Mouse (Mus musculus): ENCODE results near the gene Nkx2-3. TPM values are rescaled to one million over a fixed set of nuclear protein-coding genes. Genes with fewer than 3 reads are reported as not detected.

Gene Nkx2-3
- not detected in 2 replicates for total RNA-seq (2021)
- long read RNA-seq, result 0 reads

DNA sequence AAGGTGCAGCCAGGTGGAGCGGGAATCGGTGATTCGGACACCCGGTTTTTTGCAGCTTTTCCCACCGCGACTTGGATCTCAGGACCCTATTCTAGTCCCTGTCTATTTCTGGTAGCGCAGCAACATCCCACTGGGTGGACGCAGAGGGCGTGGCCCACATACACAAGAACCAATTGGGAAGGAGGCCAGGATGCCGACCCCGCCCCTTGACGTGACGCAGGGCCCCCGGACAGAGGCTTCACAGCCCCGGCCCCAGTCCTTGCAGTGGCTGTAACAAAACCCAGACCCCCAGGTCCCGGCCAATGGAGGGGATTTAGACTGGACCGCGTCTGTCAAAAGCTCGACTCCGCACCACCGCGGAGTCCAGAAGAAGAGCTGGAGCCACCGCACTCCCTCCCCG, at the start of gene Nkx2-3:
Gene Nkx2-3, plus strand, starts transcription at position 275 of the 400 bp plus-strand sequence.
- DNase-seq, result no peak

GRCm38 (mm10) chr19:43563166-43563565, 49.0 kb upstream of the Nkx2-3 start:
- no peak for DNase-seq

DNA sequence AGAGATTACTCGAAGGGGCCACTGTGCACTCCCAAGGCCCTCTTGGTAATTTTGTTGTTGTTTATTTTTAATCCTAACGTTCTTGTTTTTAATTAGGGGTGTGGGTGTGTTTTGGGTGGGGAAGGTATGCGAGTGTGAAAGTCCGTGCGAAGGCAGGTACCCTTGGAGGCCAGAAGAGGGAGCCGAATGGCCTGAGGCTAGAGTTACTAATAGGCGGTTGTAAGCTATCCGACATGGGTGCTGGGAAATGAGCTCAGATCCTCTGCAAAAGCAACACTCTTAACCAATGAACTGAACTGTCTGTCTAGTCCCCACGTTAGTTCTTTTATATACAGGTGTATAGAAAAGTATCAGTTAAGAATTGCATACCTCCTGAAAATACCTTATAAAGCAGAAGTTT, 43.8 kb upstream of the Nkx2-3 start:
- DNase-seq, result no peak

GRCm38 (mm10) chr19:43569133-43569532, 43.0 kb upstream of the Nkx2-3 start:
- no peak for DNase-seq

- DNase-seq, result peak; percentile 72
Observed at GRCm38 (mm10) chr19:43570831-43571790, 41.0 kb upstream of the Nkx2-3 start.

DNA sequence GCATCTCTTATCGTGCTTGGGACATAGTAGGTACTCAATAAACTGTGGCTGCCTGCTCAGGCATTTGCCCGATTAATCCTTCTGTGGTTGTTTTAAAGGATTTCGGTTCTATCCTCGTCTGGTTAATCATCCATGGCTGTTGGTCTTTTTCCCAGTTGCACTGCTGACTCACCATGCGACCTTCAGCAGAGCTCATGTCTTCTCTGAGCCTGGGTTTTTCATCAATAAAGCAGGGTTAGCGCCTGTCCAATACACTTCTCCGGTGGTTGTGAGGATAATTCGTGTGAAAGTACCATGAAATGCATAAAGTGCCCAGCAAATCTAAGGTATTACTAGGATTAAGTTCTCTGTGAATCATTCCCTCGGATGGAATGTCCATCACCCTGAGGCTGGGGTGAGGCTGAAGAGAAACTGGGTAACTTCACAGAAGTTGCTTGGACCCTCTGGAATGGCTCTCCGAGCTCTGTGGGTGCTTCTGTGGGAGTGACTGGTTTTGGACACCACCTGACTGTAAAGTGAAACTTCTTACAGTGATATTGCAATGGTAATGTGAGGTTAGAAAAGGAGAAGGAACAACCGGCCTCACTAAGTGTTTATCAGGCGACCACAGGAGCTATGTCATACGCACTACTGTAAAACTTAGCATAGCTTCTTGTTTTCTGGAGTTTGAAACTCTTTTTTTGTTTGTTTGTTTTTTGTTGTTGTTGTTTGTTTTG, 32.9 kb upstream of the Nkx2-3 start:
- peak; percentile 53 for DNase-seq

DNA sequence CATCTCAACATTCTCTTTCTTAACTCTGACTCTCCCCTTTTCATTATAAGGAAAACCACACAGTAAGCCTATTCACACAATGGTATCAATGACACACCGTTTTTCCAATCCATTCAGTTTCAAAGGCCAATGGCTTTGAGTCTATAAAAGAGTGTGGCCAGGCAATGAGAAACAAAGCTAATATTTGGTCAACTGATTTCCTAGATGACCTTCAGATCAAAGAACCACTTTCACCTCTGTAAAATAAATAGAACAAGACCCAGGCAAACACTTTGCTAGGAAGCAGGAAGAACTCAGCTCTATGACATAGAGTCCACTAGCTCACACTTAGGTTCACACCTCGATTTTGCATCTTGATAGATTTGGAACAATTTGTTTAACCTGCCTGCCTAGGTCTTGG, 30.9 kb upstream of the Nkx2-3 start:
- no peak for DNase-seq

- DNase-seq, result no peak
Observed at GRCm38 (mm10) chr19:43583192-43583591, 28.9 kb upstream of the Nkx2-3 start.

- DNase-seq, result no peak
Observed at GRCm38 (mm10) chr19:43583595-43583994, 28.5 kb upstream of the Nkx2-3 start.

- peak; percentile 59 for DNase-seq
Observed at GRCm38 (mm10) chr19:43584788-43585187, 27.3 kb upstream of the Nkx2-3 start.

GRCm38 (mm10) chr19:43592026-43592425, 20.1 kb upstream of the Nkx2-3 start:
- DNase-seq, result no peak

DNA sequence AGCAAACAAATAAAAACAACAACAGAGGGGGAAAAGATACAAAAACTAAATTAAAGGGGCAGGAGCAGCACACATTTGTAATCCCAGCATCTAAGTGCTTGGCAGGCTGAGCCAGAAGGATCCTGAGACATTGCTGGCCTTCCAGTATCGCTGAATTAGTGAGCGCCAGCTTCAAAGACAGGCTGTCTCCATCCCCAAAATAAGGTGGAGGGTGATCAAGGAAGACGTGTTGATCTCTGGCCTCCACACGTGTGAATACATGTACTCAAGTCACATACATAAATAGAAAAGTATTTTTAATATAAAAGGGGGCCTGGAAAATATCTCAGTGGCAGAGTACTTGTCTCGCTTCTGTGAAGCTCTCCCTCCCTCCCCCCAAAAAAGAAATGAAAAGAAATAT, 15.1 kb upstream of the Nkx2-3 start:
- DNase-seq, result no peak

GRCm38 (mm10) chr19:43598741-43599660, 13.1 kb upstream of the Nkx2-3 start:
- DNase-seq, result no peak

GRCm38 (mm10) chr19:43599776-43600544, 12.2 kb upstream of the Nkx2-3 start:
- no peak for DNase-seq

DNA sequence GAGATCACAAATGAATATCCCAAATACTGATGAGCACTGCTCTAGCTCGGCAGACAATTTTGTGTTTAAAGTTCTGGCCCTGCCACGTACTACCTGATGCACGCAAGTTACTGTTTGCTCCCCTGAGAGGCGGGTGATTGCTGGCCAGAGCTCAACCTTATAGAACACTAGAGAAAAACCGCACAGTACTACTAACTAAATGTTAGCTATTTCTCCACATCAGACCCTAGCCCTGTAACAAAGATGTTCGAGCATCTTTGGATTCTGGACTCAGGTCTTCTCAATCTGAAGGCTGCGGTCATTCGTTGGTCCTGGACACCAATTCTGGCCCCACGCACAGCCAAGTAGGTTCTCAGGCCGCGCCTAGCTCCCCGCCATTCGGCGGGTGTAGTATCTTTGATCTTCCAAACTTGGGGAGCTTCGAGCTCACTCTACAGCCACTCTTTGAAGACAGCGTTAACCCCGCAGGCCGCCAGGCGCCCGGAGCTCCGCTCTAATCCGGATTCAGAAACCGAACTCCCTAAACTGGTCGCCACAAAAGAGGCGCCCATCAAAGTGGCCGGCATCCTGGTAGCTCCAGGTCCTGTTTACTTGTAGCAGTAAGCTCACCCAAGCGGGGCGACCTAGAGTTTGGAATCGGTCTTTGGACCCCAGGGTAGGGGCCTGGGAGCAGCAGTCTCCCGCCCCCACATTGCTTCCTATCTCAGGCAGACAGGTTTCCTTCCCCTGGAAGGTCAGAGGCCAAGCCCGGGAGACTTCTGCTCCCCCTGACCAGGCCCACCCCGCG, 11.4 kb upstream of the Nkx2-3 start:
- no peak for DNase-seq

DNA sequence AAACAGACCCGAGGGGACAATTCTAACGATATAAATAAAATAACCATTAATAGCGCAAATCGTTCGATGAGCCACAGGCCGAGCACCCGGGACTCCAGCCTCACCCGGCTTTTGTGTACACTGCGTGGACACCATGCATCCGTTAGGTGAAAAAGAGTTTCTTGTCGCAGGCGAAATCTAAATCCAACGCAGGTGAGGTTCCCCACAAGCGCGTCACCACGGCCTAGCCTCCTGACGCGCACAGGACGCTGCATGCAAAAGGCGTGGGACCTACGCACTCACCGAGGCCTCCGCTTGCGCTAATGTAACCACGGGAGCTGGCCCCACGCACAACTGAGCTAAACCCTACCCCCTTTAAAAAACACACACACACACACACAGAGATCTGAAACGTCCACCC, 10.7 kb upstream of the Nkx2-3 start:
- no peak for DNase-seq

DNA sequence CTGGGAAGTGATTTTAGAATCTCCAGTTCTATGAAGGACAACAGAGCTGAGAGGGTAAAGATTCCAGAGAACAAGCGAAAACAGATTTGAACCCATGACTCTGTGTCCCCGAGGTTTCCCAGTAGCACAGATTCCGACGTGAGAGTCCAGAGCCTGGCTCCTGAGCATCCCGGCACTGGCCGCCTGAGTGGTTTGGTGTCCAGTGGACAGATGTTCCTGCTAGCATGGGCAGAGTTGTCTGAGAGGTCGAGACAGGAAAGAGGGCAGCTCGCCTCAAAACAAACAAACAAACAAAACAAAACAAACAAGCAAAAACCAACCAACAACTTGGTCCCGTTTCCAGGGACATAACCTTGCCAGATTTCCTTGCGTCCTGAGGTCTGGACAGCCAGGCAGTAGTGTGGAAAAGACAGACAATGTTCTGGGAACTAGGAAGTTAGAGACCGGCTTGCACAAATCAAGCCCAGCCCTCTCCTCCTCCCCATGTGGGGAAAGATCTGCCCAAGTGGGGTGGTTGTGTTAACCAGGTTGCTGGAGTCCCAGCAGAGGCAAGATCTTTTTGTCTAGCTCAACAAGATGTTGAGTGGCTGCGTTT, 10.0 kb upstream of the Nkx2-3 start:
- DNase-seq, result no peak

- no peak for DNase-seq
Observed at GRCm38 (mm10) chr19:43603521-43603920, 8.6 kb upstream of the Nkx2-3 start.

DNA sequence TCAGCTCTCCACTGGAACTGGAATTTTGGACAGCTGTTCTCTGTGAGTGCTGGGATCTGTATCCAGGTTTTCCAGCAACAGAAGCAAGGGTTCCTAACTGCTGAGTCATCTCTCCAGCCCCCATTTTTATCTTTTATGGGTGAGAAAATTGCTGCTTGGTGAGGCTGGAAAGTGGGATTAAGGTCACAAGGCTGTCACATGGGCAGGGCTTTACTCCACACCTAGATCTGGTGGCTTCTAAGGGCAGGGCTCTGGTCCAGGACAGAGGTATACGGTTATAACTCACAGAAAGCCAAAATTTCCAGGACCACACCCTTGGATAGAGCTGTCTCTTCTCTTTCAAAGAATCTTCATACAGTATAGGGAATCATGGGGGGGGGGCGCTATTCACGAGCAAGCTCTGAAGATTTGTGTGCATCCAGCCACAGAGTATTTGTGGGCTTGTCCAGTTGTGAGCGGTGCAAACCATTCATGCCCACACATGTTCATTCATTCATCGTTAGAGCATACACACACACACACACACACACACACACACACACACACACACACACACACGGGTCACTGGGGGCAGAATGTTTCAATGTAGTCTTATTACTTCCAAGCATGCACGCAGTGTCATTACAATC, 7.5 kb upstream of the Nkx2-3 start:
- DNase-seq, result no peak
